Mouse (Mus musculus): ENCODE results near the gene Syngap1. TPM values are rescaled to one million over a fixed set of nuclear protein-coding genes. Genes with fewer than 3 reads are reported as not detected.

The Syngap1 gene
- polyA plus RNA-seq, 1 experiment from 2014 or later: 1.9 TPM

DNA sequence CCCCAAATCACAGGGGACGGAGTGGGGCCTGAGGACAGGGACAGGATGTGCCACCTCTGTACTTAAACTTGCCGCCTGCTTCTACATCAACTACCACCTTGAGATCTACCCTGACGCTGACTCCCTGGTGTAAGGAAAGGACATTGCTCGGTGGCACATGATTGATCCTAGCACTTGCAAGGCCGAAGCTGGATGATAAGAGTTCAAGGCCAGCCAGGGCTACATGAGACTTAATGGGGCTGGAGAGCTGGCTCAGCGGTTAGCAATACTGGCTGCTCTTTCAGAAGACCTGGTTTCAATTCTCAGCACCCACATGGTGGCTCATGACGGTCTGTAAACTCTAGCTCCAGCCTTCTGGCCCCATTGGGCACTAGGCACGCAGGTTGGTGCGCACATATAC is 80.7 kb downstream of the Syngap1 start:
- H3K9me3 ChIP-seq (replicated peaks): no peaks in the 10 kb centered on the region
- no peak for ATAC-seq (replicated peaks; ENCODE audit: low FRiP score)
- peaks cover 13% of the 10 kb centered on the region for H3K4me1 ChIP-seq
- 92% methylated on average over 9 of the region's 9 CpGs for WGBS
- H3K36me3 ChIP-seq: peaks cover 70% of the 10 kb centered on the region
- no peak overlapping the region for H3K4me3 ChIP-seq (replicated peaks)
- no peak overlapping the region for H3K27ac ChIP-seq
- no peaks in the 10 kb centered on the region for H3K27me3 ChIP-seq
- no peak overlapping the region for H3K4me2 ChIP-seq
- H3K9ac ChIP-seq: no peak overlapping the region

Small RNAs within 50 kb of the gene (microRNA-seq; reads per million reads assigned to microRNA genes)
- gene Gm27775 (not detected), gene Mir3083 (not detected), gene Mir6968 (0.44 reads per million)

Other genes starting within 250 kb of the Syngap1 start
- gene Crebrf, start 225.6 kb upstream of the Syngap1 start, polyA plus RNA-seq (2015; fragmentation: Nextera tagmentation; extraction: Ambion mirVana): 7.0 and 9.0 TPM in 2 replicates
- gene Bnip1, start 160.2 kb upstream of the Syngap1 start, polyA plus RNA-seq (2015; fragmentation: Nextera tagmentation; extraction: Ambion mirVana): 51.3 and 52.3 TPM in 2 replicates
- not detected in 2 replicates for gene Nkx2-5, start 96.2 kb upstream of the Syngap1 start, polyA plus RNA-seq (2015; fragmentation: Nextera tagmentation; extraction: Ambion mirVana)
- 9.0 and 9.3 TPM in 2 replicates for gene Kifc5b, start 24.2 kb upstream of the Syngap1 start, polyA plus RNA-seq (2015; fragmentation: Nextera tagmentation; extraction: Ambion mirVana)
- 7.0 and 8.7 TPM in 2 replicates for gene Phf1, start 8.2 kb upstream of the Syngap1 start, polyA plus RNA-seq (2015; fragmentation: Nextera tagmentation; extraction: Ambion mirVana)
- 192 and 203 TPM in 2 replicates for gene Cuta, start 1.7 kb upstream of the Syngap1 start, polyA plus RNA-seq (2015; fragmentation: Nextera tagmentation; extraction: Ambion mirVana)
- gene Zbtb9, start 31.9 kb downstream of the Syngap1 start, polyA plus RNA-seq (2015; fragmentation: Nextera tagmentation; extraction: Ambion mirVana): 18.4 and 20.0 TPM in 2 replicates
- gene Bak1, start 87.8 kb downstream of the Syngap1 start, polyA plus RNA-seq (2015; fragmentation: Nextera tagmentation; extraction: Ambion mirVana): 7.1 and 8.5 TPM in 2 replicates
- 7.4 and 8.3 TPM in 2 replicates for gene Itpr3, start 116.1 kb downstream of the Syngap1 start, polyA plus RNA-seq (2015; fragmentation: Nextera tagmentation; extraction: Ambion mirVana)
- gene Uqcc2, start 192.7 kb downstream of the Syngap1 start, polyA plus RNA-seq (2015; fragmentation: Nextera tagmentation; extraction: Ambion mirVana): 297 and 300 TPM in 2 replicates
- gene Ip6k3, start 226.5 kb downstream of the Syngap1 start, polyA plus RNA-seq (2015; fragmentation: Nextera tagmentation; extraction: Ambion mirVana): 0.10 and 0.27 TPM in 2 replicates

All from kidney, embryonic 15.5 days (tissue).